Mouse (Mus musculus) hindbrain, embryonic 13.5 days (tissue): Measurements from ENCODE around the gene Plekhm2. TPM values are rescaled to one million over a fixed set of nuclear protein-coding genes. Genes with fewer than 3 reads are reported as not detected.
A peak's percentile ranks its signal among the peaks of the same experiment; 100 is the strongest.

Experiments used
- ATAC-seq: fragments of 200-750 bp; cut with Nextera tagmentation; 2 replicates; pipeline ENCODE4 v1.8.0; 2017; ENCODE audit warnings: moderate TSS enrichment; ENCODE audit not compliant: low FRiP score
- H3K27ac ChIP-seq: fragments of 300-500 bp; sonication (generic); 2 replicates; pipeline ENCODE4 v1.5.1; 2015; ENCODE audit warnings: inconsistent platforms, mild to moderate bottlenecking, moderate library complexity
- H3K27me3 ChIP-seq: fragments of 300-500 bp; sonication (generic); 2 replicates; pipeline ENCODE4 v1.6.1; 2015; ENCODE audit warnings: mild to moderate bottlenecking, inconsistent platforms
- H3K36me3 ChIP-seq: fragments of 300-500 bp; sonication (generic); 2 replicates; pipeline ENCODE4 v1.6.1; 2015; ENCODE audit warnings: mild to moderate bottlenecking, inconsistent platforms
- H3K4me1 ChIP-seq: fragments of 300-500 bp; sonication (generic); replicated peaks from 2 replicates; pipeline ENCODE4 v1.6.1; 2015; ENCODE audit warnings: inconsistent platforms
- H3K4me2 ChIP-seq: fragments of 300-500 bp; sonication (generic); 2 replicates; pipeline ENCODE4 v1.6.1; 2015; ENCODE audit warnings: inconsistent platforms, mild to moderate bottlenecking, moderate library complexity
- H3K4me3 ChIP-seq: fragments of 300-500 bp; sonication (generic); 2 replicates; pipeline ENCODE4 v1.5.1; 2015; ENCODE audit warnings: mild to moderate bottlenecking, inconsistent platforms
- H3K9ac ChIP-seq: fragments of 300-500 bp; sonication (generic); 2 replicates; pipeline ENCODE4 v1.6.1; 2015; ENCODE audit warnings: mild to moderate bottlenecking, inconsistent platforms
- H3K9me3 ChIP-seq: fragments of 300-500 bp; sonication (generic); 2 replicates; pipeline ENCODE4 v1.6.1; 2016; ENCODE audit warnings: inconsistent platforms
- WGBS: fragments of 180-500 bp; shearing (Covaris S2); methylation state at CpG from one replicate; pipeline ENCODE4 v1.1.7; 2015; 5-methylcytosine and 5-hydroxymethylcytosine counted together
- polyA plus RNA-seq: library from polyadenylated mRNA; unstranded; fragments of >200 nt; fragmentation: Nextera tagmentation; extraction: Ambion mirVana; gene quantifications from 2 replicates; pipeline ENCODE4 v1.2.1, GENCODE M21; 2015

Plekhm2 gene
- 6.9 and 8.2 TPM in 2 replicates for polyA plus RNA-seq

DNA sequence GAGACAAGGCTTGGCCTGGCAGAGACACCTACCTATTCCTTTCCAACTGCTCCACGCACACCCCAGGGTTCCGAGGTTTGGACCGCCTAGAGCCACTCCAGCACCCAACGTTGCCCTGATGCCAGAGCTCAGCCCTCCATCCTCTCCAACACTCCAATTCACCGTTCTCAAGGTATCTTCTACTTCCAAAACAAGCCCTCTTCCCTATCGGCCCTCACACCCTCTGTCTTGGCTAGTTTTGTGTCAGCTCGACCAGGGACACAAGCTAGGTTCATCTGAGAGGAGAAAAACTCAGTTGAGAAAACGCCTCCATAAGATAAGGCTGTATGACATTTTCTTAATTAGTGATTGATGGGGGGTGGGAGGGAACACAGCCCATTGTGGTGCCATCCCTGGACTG, at the start of gene Plekhm2:
Gene Plekhm2, minus strand, starts transcription at position 101 of the 400 bp plus-strand sequence.
- no peak for ATAC-seq

GRCm38 (mm10) chr4:141713598-141714142, 49.0 kb upstream of the Plekhm2 start:
- Histone ChIP-seq H3K4me2 (no peak overlapping the region), H3K27me3 (no peaks in the 10 kb centered on the region), H3K4me1 (peaks cover 5% of the 10 kb centered on the region; the same call in 1 of the 2 replicates), H3K36me3 (peaks cover 51% of the 10 kb centered on the region), H3K4me3 (no peak overlapping the region), H3K27ac (no peak overlapping the region), H3K9me3 (no peaks in the 10 kb centered on the region), H3K9ac (no peak overlapping the region)
- ATAC-seq = no peak
- 90% methylated on average over 5 of the region's 5 CpGs for WGBS

More for the DNA sequence above, at the start of gene Plekhm2:
- H3K27ac ChIP-seq = peak within 1 kb of the TSS; percentile 86
- H3K9ac ChIP-seq = peak within 1 kb of the TSS; percentile 93
- 75% methylated on average over 8 of the region's 8 CpGs for WGBS
- H3K27me3 ChIP-seq = no peaks in the 10 kb centered on the region
- H3K4me2 ChIP-seq = peak within 1 kb of the TSS; percentile 85
- H3K9me3 ChIP-seq = no peaks in the 10 kb centered on the region
- peak within 1 kb of the TSS; percentile 81 for H3K4me3 ChIP-seq
- H3K36me3 ChIP-seq = peaks cover 13% of the 10 kb centered on the region
- H3K4me1 ChIP-seq = peaks cover 19% of the 10 kb centered on the region

DNA sequence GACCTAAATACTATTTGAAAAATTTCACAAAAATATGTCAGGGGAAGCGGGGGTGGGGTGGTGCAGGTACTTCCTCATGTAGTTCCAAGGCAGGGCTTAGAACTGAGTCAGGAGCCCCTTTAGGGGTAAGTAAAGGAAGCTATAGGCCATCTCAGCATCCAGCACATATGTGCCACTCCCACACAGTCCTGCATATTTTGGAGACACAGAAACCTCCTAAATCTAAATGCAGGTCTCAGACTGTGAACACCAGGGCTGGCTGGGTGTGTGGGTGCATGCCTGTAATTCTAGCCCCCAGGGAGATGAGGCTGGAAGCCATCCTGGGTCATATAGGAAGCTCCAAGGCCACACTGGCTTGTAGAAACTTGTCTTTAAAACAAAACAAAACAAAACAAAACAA, 46.6 kb upstream of the Plekhm2 start:
- WGBS = 96% methylated on average over 1 of the region's 1 CpGs
- Histone ChIP-seq H3K9me3 (no peaks in the 10 kb centered on the region), H3K4me2 (no peak overlapping the region), H3K27me3 (no peaks in the 10 kb centered on the region), H3K9ac (no peak overlapping the region), H3K36me3 (peaks cover 71% of the 10 kb centered on the region), H3K4me1 (peaks cover 5% of the 10 kb centered on the region; the same call in 1 of the 2 replicates), H3K27ac (no peak overlapping the region), H3K4me3 (no peak overlapping the region)
- no peak for ATAC-seq

GRCm38 (mm10) chr4:141708971-141709370, 44.3 kb upstream of the Plekhm2 start:
- no peaks in the 10 kb centered on the region for H3K9me3 ChIP-seq
- H3K4me1 ChIP-seq = no peaks in the 10 kb centered on the region
- no peaks in the 10 kb centered on the region for H3K27me3 ChIP-seq
- no peak overlapping the region for H3K9ac ChIP-seq
- ATAC-seq = no peak
- no peak overlapping the region for H3K4me2 ChIP-seq
- WGBS = 96% methylated on average over 2 of the region's 2 CpGs
- H3K27ac ChIP-seq = no peak overlapping the region
- peaks cover 94% of the 10 kb centered on the region for H3K36me3 ChIP-seq
- H3K4me3 ChIP-seq = no peak overlapping the region

GRCm38 (mm10) chr4:141708005-141708404, 43.3 kb upstream of the Plekhm2 start:
- Histone ChIP-seq H3K4me2 (no peak overlapping the region), H3K4me1 (no peaks in the 10 kb centered on the region), H3K4me3 (no peak overlapping the region), H3K27ac (no peak overlapping the region), H3K36me3 (peaks cover 100% of the 10 kb centered on the region), H3K27me3 (no peaks in the 10 kb centered on the region), H3K9me3 (no peaks in the 10 kb centered on the region), H3K9ac (no peak overlapping the region)
- WGBS = 95% methylated on average over 7 of the region's 7 CpGs
- no peak for ATAC-seq

DNA sequence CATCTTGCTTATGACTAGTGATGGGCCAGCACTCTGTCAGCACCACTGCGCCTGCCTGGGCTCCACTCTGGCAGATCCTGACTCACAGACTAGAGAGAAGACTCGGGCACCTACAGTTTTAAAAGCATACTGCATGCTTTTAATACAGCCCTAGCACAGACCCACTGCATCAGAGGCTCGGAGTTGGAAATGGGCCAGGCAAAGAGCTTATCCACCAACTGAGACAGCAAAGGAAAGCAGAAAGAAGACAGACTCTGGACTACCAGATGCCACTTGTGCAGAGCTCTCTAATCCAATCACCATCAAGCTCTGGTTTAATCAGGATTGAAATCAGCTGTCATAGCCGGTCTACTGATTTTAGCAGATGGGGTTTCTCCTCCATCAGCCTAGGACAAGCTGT, 40.6 kb upstream of the Plekhm2 start:
- H3K4me2 ChIP-seq = no peak overlapping the region
- 86% methylated on average over 4 of the region's 4 CpGs for WGBS
- ATAC-seq = no peak
- H3K27me3 ChIP-seq = no peaks in the 10 kb centered on the region
- H3K9me3 ChIP-seq = no peaks in the 10 kb centered on the region
- no peaks in the 10 kb centered on the region for H3K4me1 ChIP-seq
- no peak overlapping the region for H3K9ac ChIP-seq
- peaks cover 97% of the 10 kb centered on the region for H3K36me3 ChIP-seq
- H3K4me3 ChIP-seq = no peak overlapping the region
- H3K27ac ChIP-seq = 0 out of 2 replicates have a peak overlapping the region, but pooled peaks have one; percentile 8

DNA sequence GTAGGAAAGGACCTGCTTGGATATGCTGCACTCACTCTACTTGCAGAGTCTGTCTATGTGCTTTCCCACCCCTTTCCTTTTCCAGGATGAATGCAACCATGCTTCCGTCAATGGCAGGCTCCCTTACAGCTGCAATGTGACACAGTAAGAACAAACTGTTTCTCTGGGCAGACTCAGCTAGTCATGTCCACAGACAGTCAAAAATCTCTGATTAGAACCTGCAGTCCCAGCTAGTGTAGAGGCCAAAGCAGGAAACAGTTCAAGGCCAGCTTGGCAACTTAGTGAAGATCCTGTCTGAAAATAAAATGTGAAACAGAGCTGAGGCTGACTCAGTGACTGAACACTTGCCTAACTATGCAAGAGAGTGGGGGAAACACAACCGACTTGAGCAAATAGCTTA, 39.9 kb upstream of the Plekhm2 start:
- H3K4me1 ChIP-seq = no peaks in the 10 kb centered on the region
- no peak overlapping the region for H3K4me3 ChIP-seq
- WGBS = 90% methylated on average over 2 of the region's 2 CpGs
- no peak overlapping the region for H3K27ac ChIP-seq
- H3K9ac ChIP-seq = no peak overlapping the region
- peaks cover 97% of the 10 kb centered on the region for H3K36me3 ChIP-seq
- H3K27me3 ChIP-seq = no peaks in the 10 kb centered on the region
- H3K4me2 ChIP-seq = no peak overlapping the region
- no peak for ATAC-seq
- no peaks in the 10 kb centered on the region for H3K9me3 ChIP-seq

- Histone ChIP-seq H3K9ac (no peak overlapping the region), H3K27me3 (no peaks in the 10 kb centered on the region), H3K4me1 (no peaks in the 10 kb centered on the region), H3K4me2 (no peak overlapping the region), H3K9me3 (no peaks in the 10 kb centered on the region), H3K27ac (no peak overlapping the region), H3K36me3 (peaks cover 93% of the 10 kb centered on the region), H3K4me3 (no peak overlapping the region)
- no peak for ATAC-seq
- 94% methylated on average over 8 of the region's 8 CpGs for WGBS
These were observed 30.0 kb upstream of the Plekhm2 start for GRCm38 (mm10) chr4:141694719-141695118.

- no peak overlapping the region for H3K9ac ChIP-seq
- WGBS = 95% methylated on average over 8 of the region's 8 CpGs
- H3K27ac ChIP-seq = no peak overlapping the region
- no peak for ATAC-seq
- no peaks in the 10 kb centered on the region for H3K9me3 ChIP-seq
- no peaks in the 10 kb centered on the region for H3K4me1 ChIP-seq
- no peak overlapping the region for H3K4me3 ChIP-seq
- no peaks in the 10 kb centered on the region for H3K27me3 ChIP-seq
- H3K36me3 ChIP-seq = peaks cover 82% of the 10 kb centered on the region
- H3K4me2 ChIP-seq = no peak overlapping the region
These were observed 23.8 kb upstream of the Plekhm2 start for GRCm38 (mm10) chr4:141688505-141688904.

- 86% methylated on average over 8 of the region's 8 CpGs for whole genome bisulfite sequencing
- Histone ChIP-seq H3K27ac (no peak overlapping the region), H3K27me3 (no peaks in the 10 kb centered on the region), H3K36me3 (peaks cover 74% of the 10 kb centered on the region), H3K4me1 (no peaks in the 10 kb centered on the region), H3K4me3 (no peak overlapping the region), H3K9me3 (no peaks in the 10 kb centered on the region), H3K4me2 (no peak overlapping the region), H3K9ac (no peak overlapping the region)
- no peak for ATAC-seq
These were observed 21.8 kb upstream of the Plekhm2 start for GRCm38 (mm10) chr4:141686525-141686924.

DNA sequence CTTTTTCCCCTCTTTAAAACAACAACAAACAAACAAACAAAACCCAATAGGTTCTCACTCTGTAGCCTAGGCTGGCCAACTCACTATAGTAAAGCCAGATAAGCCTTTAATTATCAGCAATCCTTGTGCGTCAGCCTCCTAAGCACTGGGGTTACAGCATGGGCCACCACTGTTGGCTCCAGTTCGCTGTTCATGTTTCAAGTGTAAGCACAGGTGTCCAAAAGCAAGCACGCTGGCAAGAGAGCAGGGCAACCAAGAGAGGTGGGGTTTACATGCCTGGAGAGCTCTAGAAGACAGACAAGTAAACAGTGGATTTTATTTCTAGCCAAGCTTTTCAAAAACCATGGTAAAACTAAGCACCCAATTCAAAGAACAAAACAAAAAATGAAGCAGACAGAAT, 21.4 kb upstream of the Plekhm2 start:
- no peaks in the 10 kb centered on the region for H3K9me3 ChIP-seq
- peaks cover 70% of the 10 kb centered on the region for H3K36me3 ChIP-seq
- no peaks in the 10 kb centered on the region for H3K27me3 ChIP-seq
- H3K4me1 ChIP-seq = no peaks in the 10 kb centered on the region
- WGBS = 95% methylated on average over 3 of the region's 3 CpGs
- H3K4me3 ChIP-seq = no peak overlapping the region
- H3K27ac ChIP-seq = no peak overlapping the region
- H3K9ac ChIP-seq = no peak overlapping the region
- no peak for ATAC-seq
- no peak overlapping the region for H3K4me2 ChIP-seq

DNA sequence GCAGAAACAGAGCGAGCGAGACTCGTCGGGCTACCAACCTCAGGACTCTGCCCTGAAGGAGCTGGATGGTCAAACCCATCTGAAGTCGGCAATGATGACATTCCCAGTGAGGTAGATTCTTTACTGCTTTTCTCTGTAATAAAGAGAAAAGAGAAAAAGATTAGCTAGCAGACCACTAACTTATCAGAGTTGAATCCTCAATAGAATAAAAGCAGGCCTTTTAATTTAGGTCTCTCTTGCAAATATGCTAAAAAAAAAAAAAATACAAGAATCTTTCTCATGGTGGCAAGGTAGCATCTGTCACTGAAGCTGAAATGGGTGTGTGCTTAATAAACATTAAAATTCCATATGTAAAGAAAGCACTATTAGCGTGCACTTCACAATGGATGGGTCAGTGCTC, 20.8 kb upstream of the Plekhm2 start, which contains the start of gene Rsc1a1:
Gene Rsc1a1, minus strand, starts transcription at position 101 of the 400 bp plus-strand sequence.
- H3K9ac ChIP-seq = no peak within 1 kb of the TSS
- H3K9me3 ChIP-seq = no peaks in the 10 kb centered on the region
- H3K4me2 ChIP-seq = no peak within 1 kb of the TSS
- WGBS = 92% methylated on average over 6 of the region's 6 CpGs
- H3K36me3 ChIP-seq = peaks cover 68% of the 10 kb centered on the region
- no peak for ATAC-seq
- H3K4me1 ChIP-seq = no peaks in the 10 kb centered on the region
- no peak within 1 kb of the TSS for H3K4me3 ChIP-seq
- H3K27ac ChIP-seq = no peak within 1 kb of the TSS
- no peaks in the 10 kb centered on the region for H3K27me3 ChIP-seq

GRCm38 (mm10) chr4:141682706-141683230, 18.1 kb upstream of the Plekhm2 start:
- H3K9me3 ChIP-seq = no peaks in the 10 kb centered on the region
- 59% methylated on average over 12 of the region's 12 CpGs for WGBS

More at GRCm38 (mm10) chr4:141682706-141683230, 18.1 kb upstream of the Plekhm2 start:
- no peak overlapping the region for H3K9ac ChIP-seq
- no peak overlapping the region for H3K4me2 ChIP-seq
- no peak overlapping the region; the same call in 1 of the 2 replicates for H3K27ac ChIP-seq
- no peak for ATAC-seq
- no peaks in the 10 kb centered on the region for H3K27me3 ChIP-seq
- peaks cover 51% of the 10 kb centered on the region for H3K36me3 ChIP-seq
- no peak overlapping the region for H3K4me3 ChIP-seq
- no peaks in the 10 kb centered on the region; the same call in 1 of the 2 replicates for H3K4me1 ChIP-seq
